Mouse (Mus musculus): ENCODE results near the gene Tbx2. TPM values are rescaled to one million over a fixed set of nuclear protein-coding genes. Genes with fewer than 3 reads are reported as not detected.

Tbx2 gene
- polyA plus RNA-seq, 1 experiment: 0.16 TPM

GRCm38 (mm10) chr11:85839258-85840030, 7.1 kb downstream of the Tbx2 start:
- Histone ChIP-seq H3K9ac (ENCODE audit: low read depth, poor library complexity, severe bottlenecking) (no peak overlapping the region), H3K27ac (ENCODE audit: insufficient read depth, low read length) (no peak overlapping the region), H3K4me1 (ENCODE audit: control insufficient read depth, insufficient read depth, low read length) (no peaks in the 10 kb centered on the region), H3K27me3 (ENCODE audit: control insufficient read depth, insufficient read depth, low read length, poor library complexity, severe bottlenecking) (peaks cover 65% of the 10 kb centered on the region), H3K9me3 (replicated peaks; ENCODE audit: control insufficient read depth, insufficient read depth, low read length, poor library complexity, severe bottlenecking) (no peaks in the 10 kb centered on the region), H3K4me3 (ENCODE audit: low read depth, low read length) (no peak overlapping the region), H3K36me3 (ENCODE audit: control insufficient read depth, insufficient read depth, low read length, poor library complexity, severe bottlenecking) (no peaks in the 10 kb centered on the region)
- no peak for TF ChIP-seq POLR2A (IDR thresholded peaks at IDR 0.05; ENCODE audit: insufficient read depth, low read length)
- TF ChIP-seq CTCF (IDR thresholded peaks at IDR 0.05; ENCODE audit: low read depth, low read length): no peak
- no peak for TF ChIP-seq EP300 (IDR thresholded peaks at IDR 0.05; ENCODE audit: insufficient read depth, low read depth, low read length)

DNA sequence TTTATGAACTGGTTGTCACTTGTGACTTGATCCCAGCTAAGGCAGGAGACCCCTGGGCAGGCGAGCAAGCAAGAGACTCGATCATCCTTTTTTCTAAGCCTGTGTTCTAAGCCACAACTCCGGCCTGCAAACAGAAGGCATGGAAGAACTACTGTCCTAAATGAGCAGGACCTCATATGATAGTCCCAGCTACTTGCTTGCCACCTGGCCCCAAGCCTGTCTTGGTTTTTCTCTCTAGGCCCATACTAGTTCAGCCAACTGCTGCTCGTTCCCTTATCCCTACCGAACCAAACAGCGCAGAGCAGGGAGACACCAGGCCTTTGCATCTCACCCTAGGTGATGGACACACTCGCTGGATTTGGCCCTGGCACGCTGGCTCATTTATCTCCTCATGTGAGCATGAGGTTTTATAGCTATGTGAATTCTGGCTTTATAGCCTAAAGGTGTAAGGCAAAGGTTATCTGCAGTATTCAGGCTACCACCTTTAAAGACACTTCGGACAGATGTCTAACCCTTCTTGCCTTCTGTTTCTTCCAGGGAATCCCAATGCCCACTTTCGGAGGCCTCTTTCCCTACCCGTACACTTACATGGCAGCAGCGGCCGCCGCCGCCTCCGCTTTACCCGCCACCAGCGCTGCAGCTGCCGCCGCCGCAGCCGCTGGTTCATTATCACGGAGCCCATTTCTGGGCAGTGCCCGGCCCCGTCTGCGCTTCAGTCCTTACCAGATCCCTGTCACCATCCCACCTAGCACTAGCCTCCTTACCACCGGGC, 7.9 kb downstream of the Tbx2 start:
- TF ChIP-seq POLR2A (IDR thresholded peaks at IDR 0.05; ENCODE audit: insufficient read depth, low read length) (no peak), EP300 (IDR thresholded peaks at IDR 0.05; ENCODE audit: insufficient read depth, low read depth, low read length) (no peak), CTCF (IDR thresholded peaks at IDR 0.05; ENCODE audit: low read depth, low read length) (no peak)
- H3K4me3 ChIP-seq (ENCODE audit: low read depth, low read length): peak overlapping the region; percentile 26
- no peaks in the 10 kb centered on the region for H3K36me3 ChIP-seq (ENCODE audit: control insufficient read depth, insufficient read depth, low read length, poor library complexity, severe bottlenecking)
- H3K4me1 ChIP-seq (ENCODE audit: control insufficient read depth, insufficient read depth, low read length): no peaks in the 10 kb centered on the region
- no peaks in the 10 kb centered on the region for H3K9me3 ChIP-seq (replicated peaks; ENCODE audit: control insufficient read depth, insufficient read depth, low read length, poor library complexity, severe bottlenecking)
- H3K27ac ChIP-seq (ENCODE audit: insufficient read depth, low read length): no peak overlapping the region
- H3K9ac ChIP-seq (ENCODE audit: low read depth, poor library complexity, severe bottlenecking): peak overlapping the region; percentile 17; the same call in 1 of the 2 replicates
- peaks cover 58% of the 10 kb centered on the region for H3K27me3 ChIP-seq (ENCODE audit: control insufficient read depth, insufficient read depth, low read length, poor library complexity, severe bottlenecking)

DNA sequence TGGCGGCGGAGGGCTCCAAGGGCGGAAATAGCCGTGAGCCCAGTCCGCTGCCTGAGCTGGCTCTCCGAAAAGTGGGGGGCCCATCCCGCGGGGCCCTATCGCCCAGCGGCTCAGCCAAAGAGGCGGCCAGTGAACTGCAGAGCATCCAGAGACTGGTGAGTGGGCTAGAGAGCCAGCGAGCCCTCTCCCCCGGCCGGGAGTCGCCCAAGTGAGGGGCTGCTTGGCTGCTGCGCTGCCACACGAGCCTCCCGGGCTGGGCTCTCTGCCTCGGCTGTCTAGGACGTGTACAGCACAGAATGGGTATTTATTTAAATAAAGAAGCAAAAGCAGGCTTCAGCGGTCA, 8.4 kb downstream of the Tbx2 start:
- no peaks in the 10 kb centered on the region for H3K4me1 ChIP-seq (ENCODE audit: control insufficient read depth, insufficient read depth, low read length)
- TF ChIP-seq EP300 (IDR thresholded peaks at IDR 0.05; ENCODE audit: insufficient read depth, low read depth, low read length) (no peak), POLR2A (IDR thresholded peaks at IDR 0.05; ENCODE audit: insufficient read depth, low read length) (no peak)
- H3K9ac ChIP-seq (ENCODE audit: low read depth, poor library complexity, severe bottlenecking): peak overlapping the region; percentile 17; the same call in 1 of the 2 replicates
- peaks cover 58% of the 10 kb centered on the region for H3K27me3 ChIP-seq (ENCODE audit: control insufficient read depth, insufficient read depth, low read length, poor library complexity, severe bottlenecking)
- no peaks in the 10 kb centered on the region for H3K9me3 ChIP-seq (replicated peaks; ENCODE audit: control insufficient read depth, insufficient read depth, low read length, poor library complexity, severe bottlenecking)
- H3K27ac ChIP-seq (ENCODE audit: insufficient read depth, low read length): no peak overlapping the region
- peak overlapping the region; percentile 26 for H3K4me3 ChIP-seq (ENCODE audit: low read depth, low read length)
- no peaks in the 10 kb centered on the region for H3K36me3 ChIP-seq (ENCODE audit: control insufficient read depth, insufficient read depth, low read length, poor library complexity, severe bottlenecking)

DNA sequence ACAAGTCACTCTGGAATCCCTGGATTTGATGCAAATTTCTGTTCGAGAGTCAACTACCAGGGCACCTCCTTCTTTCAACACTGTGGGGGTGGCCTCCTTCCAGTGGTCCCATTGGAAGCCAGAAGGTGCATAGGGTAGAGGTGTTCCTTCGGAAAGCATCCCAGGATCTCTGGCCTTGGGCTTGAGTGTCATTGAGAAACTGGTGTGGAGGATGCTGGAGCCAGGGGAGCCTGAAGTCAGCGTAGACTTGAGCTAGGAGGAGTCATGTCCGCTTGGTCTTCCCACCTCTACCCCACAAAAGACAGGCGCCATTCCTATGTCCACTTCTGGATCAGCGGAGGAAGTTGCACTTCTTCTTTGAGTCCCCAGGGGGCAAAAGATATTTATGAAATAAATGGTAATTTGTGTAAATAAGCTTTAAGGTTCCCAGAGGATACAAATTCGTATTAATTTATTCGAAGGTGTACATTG, 8.9 kb downstream of the Tbx2 start:
- Histone ChIP-seq H3K27me3 (ENCODE audit: control insufficient read depth, insufficient read depth, low read length, poor library complexity, severe bottlenecking) (peaks cover 54% of the 10 kb centered on the region), H3K4me1 (ENCODE audit: control insufficient read depth, insufficient read depth, low read length) (no peaks in the 10 kb centered on the region), H3K4me3 (ENCODE audit: low read depth, low read length) (no peak overlapping the region), H3K27ac (ENCODE audit: insufficient read depth, low read length) (no peak overlapping the region), H3K36me3 (ENCODE audit: control insufficient read depth, insufficient read depth, low read length, poor library complexity, severe bottlenecking) (no peaks in the 10 kb centered on the region), H3K9ac (ENCODE audit: low read depth, poor library complexity, severe bottlenecking) (peak overlapping the region; percentile 67; the same call in 1 of the 2 replicates), H3K9me3 (replicated peaks; ENCODE audit: control insufficient read depth, insufficient read depth, low read length, poor library complexity, severe bottlenecking) (no peaks in the 10 kb centered on the region)
- TF ChIP-seq EP300 (IDR thresholded peaks at IDR 0.05; ENCODE audit: insufficient read depth, low read depth, low read length) (no peak), POLR2A (IDR thresholded peaks at IDR 0.05; ENCODE audit: insufficient read depth, low read length) (no peak), CTCF (IDR thresholded peaks at IDR 0.05; ENCODE audit: low read depth, low read length) (no peak)

DNA sequence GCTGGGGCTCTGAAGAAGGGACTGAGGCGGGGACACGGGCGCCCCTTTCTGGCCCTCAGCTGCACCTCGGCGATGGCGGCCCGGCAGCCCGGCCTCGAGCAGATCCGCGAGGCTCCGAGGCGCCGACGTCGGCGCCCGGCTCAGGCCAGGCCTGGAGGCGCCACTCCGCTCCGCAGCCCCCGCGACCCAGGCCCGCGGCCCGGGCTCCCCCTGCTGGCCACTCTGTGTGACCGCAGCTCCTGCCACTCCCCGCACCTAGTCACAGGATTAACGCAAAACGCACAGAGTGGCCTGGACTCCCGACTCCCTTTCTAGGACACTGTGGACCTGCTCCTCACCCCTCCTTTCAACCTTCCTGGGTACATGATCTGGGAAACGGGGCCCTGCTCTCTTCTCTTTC, 9.6 kb downstream of the Tbx2 start:
- Histone ChIP-seq H3K27ac (ENCODE audit: insufficient read depth, low read length) (no peak overlapping the region), H3K9ac (ENCODE audit: low read depth, poor library complexity, severe bottlenecking) (peak overlapping the region; percentile 67), H3K4me1 (ENCODE audit: control insufficient read depth, insufficient read depth, low read length) (no peaks in the 10 kb centered on the region), H3K9me3 (replicated peaks; ENCODE audit: control insufficient read depth, insufficient read depth, low read length, poor library complexity, severe bottlenecking) (no peaks in the 10 kb centered on the region), H3K4me3 (ENCODE audit: low read depth, low read length) (peak overlapping the region; percentile 23), H3K27me3 (ENCODE audit: control insufficient read depth, insufficient read depth, low read length, poor library complexity, severe bottlenecking) (peaks cover 47% of the 10 kb centered on the region), H3K36me3 (ENCODE audit: control insufficient read depth, insufficient read depth, low read length, poor library complexity, severe bottlenecking) (no peaks in the 10 kb centered on the region)
- TF ChIP-seq CTCF (IDR thresholded peaks at IDR 0.05; ENCODE audit: low read depth, low read length): peak; percentile 68
- TF ChIP-seq POLR2A (IDR thresholded peaks at IDR 0.05; ENCODE audit: insufficient read depth, low read length): no peak
